Mouse (Mus musculus): ENCODE measurements around the gene Ndst2.

- TF ChIP-seq POLR2A (IDR thresholded peaks at IDR 0.05; ENCODE audit: control insufficient read depth in 1 of 2, insufficient read depth in 1 of 2, low read depth in 1 of 2, low read length in 2 of 2, poor library complexity in 1 of 2), result no peak
- no peak for TF ChIP-seq UBTF (IDR thresholded peaks at IDR 0.05; ENCODE audit: borderline replicate concordance, insufficient read depth, low read depth, low read length)
- TF ChIP-seq POLR2AphosphoS2 (IDR thresholded peaks at IDR 0.05; ENCODE audit: low read length), result no peak
- no peak for TF ChIP-seq RAD21 (IDR thresholded peaks at IDR 0.05; ENCODE audit: low read depth, low read length)
- TF ChIP-seq CTCF (IDR thresholded peaks at IDR 0.05 in 2 of 3, conservative IDR thresholded peaks at IDR 0.05 in 1 of 3; ENCODE audit: control insufficient read depth in 1 of 3, insufficient read depth in 1 of 3, low read depth in 2 of 3, low read length in 3 of 3, poor library complexity in 1 of 3, severe bottlenecking in 1 of 3), result no peak
- no peak for TF ChIP-seq POLR2AphosphoS5 (IDR thresholded peaks at IDR 0.05; ENCODE audit: borderline replicate concordance, low read depth, low read length)
Observed at GRCm38 (mm10) chr14:20677906-20678305, 56.5 kb downstream of the Ndst2 start.
